Comparison of ENCODE assay signal across 9 mouse cellular contexts in the genomic region with DNA sequence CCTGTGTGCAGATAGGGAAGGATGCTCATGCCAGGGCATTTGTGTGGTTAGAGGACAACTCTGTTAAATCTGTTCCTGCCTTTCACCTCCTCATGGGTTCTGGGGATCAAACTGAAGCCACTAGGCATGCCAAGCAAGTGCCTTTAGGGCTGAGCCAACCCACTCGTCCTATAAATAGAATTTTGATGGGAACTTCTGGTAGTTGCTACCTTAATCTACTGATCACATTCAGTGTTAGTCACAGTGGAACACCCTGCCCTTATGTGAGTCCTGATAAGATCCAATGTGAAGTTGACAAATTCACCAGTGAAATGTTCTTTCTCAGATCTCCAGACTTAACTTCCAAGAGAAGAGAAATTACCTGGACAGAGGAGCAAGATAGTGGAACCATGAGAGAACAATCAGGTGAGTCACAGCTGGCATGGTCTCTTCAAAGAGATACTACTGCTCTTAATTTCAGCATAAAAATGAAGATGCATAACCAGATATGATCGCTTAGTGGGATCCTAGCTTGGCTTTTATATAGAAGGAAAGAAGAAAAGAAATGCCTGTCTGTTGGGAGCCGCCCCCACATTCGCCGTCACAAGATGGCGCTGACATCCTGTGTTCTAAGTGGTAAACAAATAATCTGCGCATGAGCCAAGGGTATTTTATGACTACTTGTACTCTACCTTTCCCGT.
A peak's percentile ranks its signal among the peaks of the same experiment; 100 is the strongest.
DNase-seq lines count a peak whose midpoint lies in the region; TF ChIP-seq lines count a peak whose summit lies in the region.
"Had no signal": no experiment of that assay in that cellular context is flagged by ENCODE, and none has a peak within 500 bp of the region (broad histone marks: within the 10 kb centered on the region; RNA-seq: fewer than 3 reads in every experiment).

No protein-coding gene starts in this region.

- H3K27ac ChIP-seq in cerebellum, adult 2 months (ENCODE audit: insufficient read depth, low read length), result no peak overlapping the region
- no peak overlapping the region for H3K27ac ChIP-seq in limb, embryonic 10.5 days
- H3K27ac ChIP-seq: hindbrain, embryonic 13.5 days had no signal

- no peaks in the 10 kb centered on the region for H3K27me3 ChIP-seq in cerebellum, adult 2 months (ENCODE audit: control insufficient read depth, insufficient read depth, low read length)
- H3K27me3 ChIP-seq in splenic B cell, adult 2 months (ENCODE audit: control insufficient read depth, insufficient read depth, low read length, poor library complexity, severe bottlenecking), result no peaks in the 10 kb centered on the region
- no peaks in the 10 kb centered on the region for H3K27me3 ChIP-seq in limb, embryonic 10.5 days (ENCODE audit: low read depth, poor library complexity, severe bottlenecking)
- H3K27me3 ChIP-seq: hindbrain, embryonic 13.5 days had no signal

- peak; percentile 30 to 36 for DNase-seq in cerebellum, adult 2 months
- DNase-seq in cerebellum, adult 8-10 months, result no peak
- DNase-seq in retina, postnatal 1 day, result peak; percentile 15
- DNase-seq in retina, embryonic 14.5 days (ENCODE audit: low spot score), result no peak
- DNase-seq in kidney, adult 9 months, result peak; percentile 48
- peak; percentile 75 for DNase-seq in splenic B cell, adult 2 months (ENCODE audit: low read depth, low spot score)
- no peak for DNase-seq in urinary bladder, postnatal 25 days (ENCODE audit: low spot score)
- DNase-seq in limb, embryonic 10.5 days (ENCODE audit: low spot score), result no peak

- H3K4me1 ChIP-seq in cerebellum, adult 2 months (ENCODE audit: control insufficient read depth, insufficient read depth, low read length), result no peaks in the 10 kb centered on the region
- no peaks in the 10 kb centered on the region for H3K4me1 ChIP-seq in limb, embryonic 10.5 days
- H3K4me1 ChIP-seq: hindbrain, embryonic 13.5 days had no signal

- no peak overlapping the region for H3K4me3 ChIP-seq in cerebellum, adult 2 months (replicated peaks; ENCODE audit: insufficient read depth, low read depth, low read length)
- H3K4me3 ChIP-seq in limb, embryonic 10.5 days, result no peak overlapping the region
- H3K4me3 ChIP-seq: hindbrain, embryonic 13.5 days had no signal

- H3K36me3 ChIP-seq in splenic B cell, adult 2 months (ENCODE audit: control insufficient read depth, insufficient read depth, low read length, poor library complexity, severe bottlenecking), result no peaks in the 10 kb centered on the region
- no peaks in the 10 kb centered on the region for H3K36me3 ChIP-seq in limb, embryonic 10.5 days
- H3K36me3 ChIP-seq: hindbrain, embryonic 13.5 days had no signal

- TF ChIP-seq POLR2A in cerebellum, adult 2 months (IDR thresholded peaks at IDR 0.05; ENCODE audit: borderline replicate concordance, insufficient read depth, low read length), result no peak

- H3K9me3 ChIP-seq in limb, embryonic 10.5 days (replicated peaks), result no peaks in the 10 kb centered on the region
- H3K9me3 ChIP-seq: hindbrain, embryonic 13.5 days had no signal

- 90% methylated on average over 7 of the region's 8 CpGs for WGBS in cerebellum, adult 2 months
- WGBS in limb, embryonic 10.5 days, result 96% methylated on average over 7 of the region's 8 CpGs

- TF ChIP-seq CTCF in cerebellum, adult 2 months (IDR thresholded peaks at IDR 0.05; ENCODE audit: borderline replicate concordance, insufficient read depth, low read depth, low read length), result no peak

Comparison
In these comparisons a context has a peak if more than half of its experiments do, and no peak if none do; other contexts are left out.
1. DNase-seq: peak in cerebellum, adult 2 months (2 of 2), retina, postnatal 1 day (single experiment), kidney, adult 9 months (single experiment) and splenic B cell, adult 2 months (single experiment); none in cerebellum, adult 8-10 months (single experiment), retina, embryonic 14.5 days (single experiment), urinary bladder, postnatal 25 days (single experiment) and limb, embryonic 10.5 days (single experiment).